Mouse (Mus musculus): ENCODE measurements at regions not wholly inside any gene's neighbourhood (a gene's known extent, or its start where the extent isn't known, plus 50 kb on each side); places are given as distances from the start of the nearest gene placed in this dataset.

DNA sequence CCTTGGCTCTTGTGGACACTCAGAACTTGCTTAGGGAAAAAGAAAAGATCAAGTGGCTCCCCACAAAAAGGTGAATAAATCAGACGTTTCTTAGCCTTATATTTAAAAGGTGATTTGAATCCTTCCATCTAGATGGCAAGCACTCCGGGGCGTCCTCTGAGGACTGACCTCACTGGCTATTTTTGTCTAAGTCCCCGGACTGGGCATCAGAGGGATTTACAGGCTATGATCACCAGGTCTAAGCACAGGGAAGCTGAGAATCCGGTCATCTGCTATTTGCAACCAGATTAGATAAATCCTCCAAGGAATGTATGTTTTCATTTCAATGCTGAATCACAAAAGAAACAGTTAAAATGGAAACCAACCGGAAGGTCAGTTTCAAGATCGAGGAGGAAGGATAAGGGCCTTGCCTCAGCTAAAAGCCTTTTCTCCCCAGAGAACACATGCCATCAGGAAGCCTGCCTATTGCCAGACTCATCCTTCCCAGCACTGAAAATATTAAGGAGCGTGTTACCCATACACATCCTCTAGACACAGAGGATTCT is 342.1 kb downstream of the Lpin1 start:
- no peak for DNase-seq (ENCODE audit: low read depth, low spot score)

DNA sequence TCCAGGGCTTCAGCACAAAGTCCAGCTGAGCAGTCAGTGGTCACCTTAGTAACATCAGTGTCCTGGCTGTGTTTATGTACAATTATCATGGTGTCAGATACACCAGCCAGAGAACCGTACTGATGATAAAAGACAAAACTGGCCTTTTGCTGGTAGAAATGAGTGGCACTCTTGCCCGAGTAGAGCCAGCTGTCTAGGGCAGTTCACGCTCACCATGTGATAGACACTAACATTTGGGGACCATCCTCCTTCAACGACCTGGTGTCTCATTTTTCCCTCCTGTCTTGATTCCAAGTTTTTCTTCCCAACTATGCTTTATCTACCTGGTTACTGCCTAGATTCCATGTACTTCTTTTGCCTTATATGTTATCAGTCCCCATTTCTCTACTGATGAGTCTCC is 349.3 kb downstream of the Lpin1 start:
- DNase-seq (ENCODE audit: low read depth, low spot score), result no peak

DNA sequence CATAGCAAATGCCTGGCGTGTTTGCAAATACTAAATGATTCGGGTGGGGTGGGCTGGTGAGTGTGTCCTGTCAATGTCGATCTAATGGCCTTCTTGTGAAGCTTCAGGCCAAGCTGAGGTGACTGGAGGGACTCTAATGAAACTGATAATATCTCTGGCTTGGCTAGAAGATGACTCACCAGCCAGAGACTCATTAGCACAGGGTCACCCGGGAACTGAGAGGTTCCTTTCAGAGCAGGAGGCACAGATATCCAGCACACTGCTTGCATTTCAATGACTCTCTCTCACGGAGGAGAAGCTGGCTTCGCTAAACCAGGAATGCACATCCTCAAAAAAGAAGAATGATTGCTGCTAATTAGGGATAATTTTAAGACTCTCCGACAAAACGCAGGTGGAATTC is 349.8 kb downstream of the Lpin1 start:
- DNase-seq (ENCODE audit: low read depth, low spot score), result no peak

DNA sequence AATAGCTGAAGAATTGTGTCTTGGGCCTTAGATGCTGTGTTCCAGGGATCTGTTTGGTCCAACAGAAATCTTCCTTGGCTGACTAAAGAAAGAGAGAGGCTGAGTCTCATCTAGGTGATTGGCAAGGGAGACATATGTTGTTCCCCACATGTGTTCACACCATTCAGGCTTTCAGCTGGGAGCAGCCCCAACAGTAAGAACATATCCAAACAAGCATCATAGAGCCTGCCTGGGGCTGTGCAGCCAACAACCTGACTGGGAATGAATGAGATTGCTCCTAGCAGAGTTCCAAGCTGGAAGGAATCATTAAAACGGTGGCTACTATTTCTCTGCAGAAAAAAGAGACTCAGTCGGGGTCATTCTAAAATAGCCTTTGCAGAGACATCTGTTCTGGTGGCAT is 350.3 kb downstream of the Lpin1 start:
- DNase-seq (ENCODE audit: low read depth, low spot score), result no peak

DNA sequence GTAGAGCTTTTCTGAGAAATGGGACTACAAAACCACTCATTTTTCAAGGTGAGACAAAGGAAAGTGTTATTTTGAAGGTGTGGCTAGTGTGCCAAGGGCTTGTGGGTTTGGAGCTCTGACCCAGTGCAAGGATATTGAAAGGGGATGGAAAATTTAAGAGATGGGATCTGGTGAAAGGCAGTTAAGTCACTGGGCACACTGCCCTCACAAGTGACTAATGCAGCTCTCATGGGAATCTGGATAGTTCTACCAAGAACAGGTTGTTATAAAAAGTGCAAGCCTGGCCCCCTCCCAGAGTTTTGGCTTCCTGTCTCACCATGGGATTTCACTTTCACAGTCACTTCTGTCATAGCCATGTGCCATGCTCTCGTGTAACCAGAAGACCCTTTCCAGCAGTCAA is 360.1 kb downstream of the Lpin1 start:
- no peak for DNase-seq (ENCODE audit: low read depth, low spot score)

DNA sequence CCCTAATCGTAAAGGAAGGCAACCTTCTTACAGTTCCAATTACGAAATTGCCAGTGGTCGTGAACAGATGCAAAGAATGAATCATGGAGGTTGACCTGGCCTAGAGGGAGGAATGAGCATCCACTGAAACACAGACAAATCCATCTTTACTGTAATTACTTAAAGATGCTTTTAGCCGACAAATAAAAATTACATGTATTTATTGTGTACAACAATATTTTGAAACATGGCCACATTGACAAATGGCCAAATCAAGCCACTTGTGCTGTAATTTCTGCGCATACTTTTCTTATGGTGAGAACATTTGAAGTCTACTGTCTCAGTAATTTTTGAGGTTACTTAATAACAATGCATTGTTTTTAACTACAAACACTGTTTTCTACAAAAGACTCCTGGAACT is 360.7 kb downstream of the Lpin1 start:
- no peak for DNase-seq (ENCODE audit: low read depth, low spot score)

DNA sequence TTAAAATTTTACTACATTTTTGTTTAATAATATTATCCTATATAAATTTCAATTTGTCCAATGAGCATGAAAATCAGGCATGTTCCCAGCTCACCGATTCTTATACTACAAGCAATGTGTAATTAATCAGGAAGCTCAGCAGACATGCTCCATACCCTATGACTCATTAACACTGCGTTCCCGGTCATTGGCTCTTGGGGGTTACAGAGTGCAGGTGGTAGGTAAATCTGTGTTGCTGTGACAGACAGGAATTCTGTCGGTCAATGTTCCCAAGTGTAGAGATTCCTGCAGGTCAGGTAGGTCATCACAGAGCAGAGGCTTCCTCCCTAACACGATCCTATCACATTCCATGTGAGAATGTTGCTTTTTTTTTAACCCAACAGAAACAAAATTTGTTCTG is 371.0 kb downstream of the Lpin1 start:
- no peak for DNase-seq (ENCODE audit: low read depth, low spot score)

DNA sequence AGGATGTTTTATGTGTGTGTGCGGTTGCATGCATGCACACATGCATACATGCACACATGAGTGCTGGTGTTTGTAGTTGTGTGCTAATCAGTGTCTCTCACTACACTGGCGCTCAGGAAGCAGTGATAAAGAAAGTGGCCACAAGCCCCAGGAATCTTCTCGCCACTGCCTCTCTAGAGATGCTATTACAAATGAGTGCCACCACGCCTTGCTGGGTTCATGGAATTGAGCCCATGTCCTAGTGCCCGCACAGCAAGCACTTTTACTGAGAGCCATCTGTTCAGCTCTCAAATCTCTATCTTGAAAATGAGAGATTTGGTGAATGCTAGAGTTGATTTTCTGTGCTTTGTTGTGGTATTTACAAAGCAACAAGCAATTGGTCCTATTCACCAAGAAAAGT is 373.3 kb downstream of the Lpin1 start:
- DNase-seq (ENCODE audit: low read depth, low spot score), result no peak

DNA sequence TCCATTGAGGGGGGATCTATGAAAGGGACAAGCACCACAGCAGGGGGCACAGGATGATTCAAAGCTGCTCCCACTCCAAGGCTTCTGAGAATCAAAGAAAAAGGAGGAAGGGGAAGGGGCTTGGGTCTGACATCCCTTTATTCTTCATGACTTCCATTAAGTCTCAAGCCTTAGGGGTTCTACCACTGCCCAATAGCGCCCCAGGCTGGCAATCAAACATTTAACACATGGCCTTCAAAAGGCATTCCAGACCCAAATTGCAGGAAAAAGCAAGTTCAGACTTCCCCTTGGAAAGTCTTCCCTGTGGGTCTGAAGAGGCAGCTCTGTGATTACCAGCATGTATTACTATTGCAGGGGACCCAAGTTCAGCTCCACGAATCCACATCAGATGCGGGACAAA is 377.2 kb downstream of the Lpin1 start:
- no peak for DNase-seq (ENCODE audit: low read depth, low spot score)

DNA sequence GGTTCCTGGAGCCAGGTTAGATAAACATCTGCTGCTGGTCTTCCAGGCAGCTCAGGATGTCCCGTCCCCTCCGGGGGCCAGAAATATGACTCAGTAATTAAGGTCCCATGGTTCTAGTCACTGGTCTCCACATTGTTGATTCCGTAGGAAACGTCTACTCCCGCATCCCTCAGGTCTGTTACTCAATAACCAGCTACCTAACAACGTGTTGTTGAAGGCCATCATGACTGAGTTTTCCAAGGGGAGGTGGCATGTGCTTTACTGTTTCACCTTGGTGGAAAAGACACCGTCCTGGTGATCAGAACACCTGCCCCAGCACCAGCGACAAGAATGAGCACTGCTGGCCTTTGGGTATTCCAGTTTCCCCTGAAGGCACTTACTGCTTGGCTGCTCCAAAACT is 377.9 kb downstream of the Lpin1 start:
- no peak for DNase-seq (ENCODE audit: low read depth, low spot score)

DNA sequence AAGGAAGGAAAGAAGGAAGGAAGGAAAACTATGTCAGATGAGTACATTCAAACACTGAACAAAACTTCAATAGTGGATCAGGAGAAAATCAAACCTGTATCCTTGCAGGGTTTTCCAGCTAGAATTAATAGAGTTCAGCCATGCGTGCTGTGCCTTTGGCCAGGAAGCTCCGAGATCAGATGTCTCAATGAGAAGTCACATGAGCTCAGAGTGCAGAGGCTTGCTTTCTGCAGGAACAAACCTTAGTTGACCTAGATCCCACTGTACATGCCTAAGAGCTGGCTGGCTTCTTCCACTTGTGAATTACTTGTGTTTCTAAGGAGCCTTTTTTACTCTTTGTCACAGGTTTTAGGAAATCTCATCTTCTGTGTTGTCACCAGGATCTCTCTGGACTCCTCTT is 378.7 kb downstream of the Lpin1 start:
- no peak for DNase-seq (ENCODE audit: low read depth, low spot score)

DNA sequence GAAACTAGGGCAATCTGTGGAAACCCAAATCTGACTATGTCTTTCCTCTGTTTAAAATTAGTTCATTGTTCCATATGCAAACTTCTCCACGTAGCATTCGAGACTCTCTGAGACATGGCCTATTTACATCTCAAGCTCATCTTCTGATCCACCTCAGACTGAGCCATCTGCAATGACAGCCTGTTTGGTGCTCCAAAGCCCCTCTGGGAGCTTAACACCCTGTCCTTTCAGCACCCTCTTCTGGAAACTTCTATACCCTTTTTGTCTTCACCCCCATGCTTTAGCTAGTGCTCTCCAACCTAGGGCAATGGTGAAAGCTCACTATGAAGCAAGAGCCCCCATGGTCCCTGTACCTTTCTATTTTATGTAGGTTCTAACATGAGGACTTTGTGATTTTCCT is 379.7 kb downstream of the Lpin1 start:
- DNase-seq (ENCODE audit: low read depth, low spot score), result no peak

DNA sequence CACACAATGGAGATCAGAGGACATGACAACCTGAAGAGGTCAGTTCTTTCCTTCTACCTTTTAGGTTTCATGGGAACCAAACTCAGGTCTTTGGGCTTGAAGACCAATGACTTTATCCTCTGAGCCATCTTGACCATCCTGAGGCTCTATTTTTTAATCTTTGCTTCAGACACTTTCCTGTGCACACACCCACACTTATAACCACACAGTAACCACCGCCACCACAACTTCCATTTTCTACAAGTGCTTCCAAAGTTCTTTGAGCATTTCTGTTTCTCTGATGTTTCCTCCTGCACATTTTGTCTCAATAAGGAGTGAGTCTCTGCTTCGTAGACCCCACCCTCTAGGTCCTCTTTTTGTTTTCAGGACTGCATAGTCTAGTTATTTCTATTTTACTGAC is 385.3 kb downstream of the Lpin1 start:
- DNase-seq (ENCODE audit: low read depth, low spot score), result no peak

DNA sequence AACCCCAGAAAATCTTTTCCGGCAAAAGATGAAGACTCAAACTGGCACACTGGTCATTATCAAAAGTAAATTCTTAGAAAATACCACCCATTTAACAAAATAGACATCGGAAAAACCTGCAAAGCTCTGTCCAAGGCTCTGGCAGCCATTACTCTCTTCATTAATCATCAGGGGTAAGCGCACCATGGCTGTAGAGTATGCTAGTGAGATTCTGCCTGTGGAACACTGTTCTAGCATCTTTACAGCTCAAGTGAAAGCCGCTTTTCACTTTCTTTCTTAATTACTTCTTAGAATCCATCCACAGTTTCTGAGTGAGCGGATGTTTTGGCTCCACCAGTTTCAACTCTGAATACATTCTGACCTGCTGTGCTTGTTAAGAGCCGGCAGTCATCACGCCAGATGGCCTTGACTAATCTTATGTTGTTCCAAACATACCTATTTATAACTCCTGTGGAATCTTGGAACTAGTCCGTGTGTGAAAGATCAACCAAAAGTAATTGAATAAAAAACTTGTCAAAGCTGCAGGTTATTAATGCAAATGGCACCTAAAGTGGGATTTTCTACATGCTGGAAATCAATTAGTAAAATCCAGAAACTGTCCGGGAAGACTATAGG is 387.8 kb downstream of the Lpin1 start:
- peak; percentile 24 for DNase-seq (ENCODE audit: low read depth, low spot score)

DNA sequence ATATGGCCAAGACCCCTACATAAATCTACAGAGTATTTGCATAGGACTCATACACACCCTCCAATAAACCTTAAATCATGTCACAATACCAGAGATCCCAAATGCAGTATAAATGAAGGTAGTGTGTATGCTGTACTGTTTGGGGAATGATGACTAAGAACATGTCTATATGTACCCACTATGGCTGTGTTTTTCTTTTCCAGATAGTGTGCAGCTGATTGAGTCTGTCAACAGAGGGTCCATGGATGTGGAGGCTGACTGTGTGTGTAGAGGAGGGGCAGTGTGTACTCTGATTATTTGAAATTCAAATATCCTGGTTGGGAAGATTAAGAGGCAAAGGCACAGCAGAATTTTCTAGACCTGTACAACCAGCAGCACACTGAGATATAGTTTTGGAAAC is 388.6 kb downstream of the Lpin1 start:
- no peak for DNase-seq (ENCODE audit: low read depth, low spot score)

DNA sequence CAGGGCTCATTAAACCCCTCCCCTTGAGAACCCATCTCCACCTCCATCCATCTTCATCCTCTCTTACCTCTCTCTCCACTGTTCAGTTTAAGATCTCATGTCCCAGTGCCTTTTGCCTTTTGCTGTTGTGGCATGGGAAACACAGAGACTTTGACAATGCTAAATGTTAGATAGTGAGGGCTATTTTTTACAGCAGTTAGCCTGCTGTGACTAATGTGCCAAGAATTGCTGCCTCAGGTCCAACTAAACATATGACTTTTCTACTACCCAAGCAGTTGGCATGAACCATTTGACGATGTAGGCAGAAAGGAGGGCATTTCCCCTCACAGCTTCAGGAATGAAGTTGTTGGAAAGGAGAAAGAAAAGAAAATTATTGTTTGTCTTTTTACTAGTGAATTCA is 389.6 kb downstream of the Lpin1 start:
- DNase-seq (ENCODE audit: low read depth, low spot score), result no peak

DNA sequence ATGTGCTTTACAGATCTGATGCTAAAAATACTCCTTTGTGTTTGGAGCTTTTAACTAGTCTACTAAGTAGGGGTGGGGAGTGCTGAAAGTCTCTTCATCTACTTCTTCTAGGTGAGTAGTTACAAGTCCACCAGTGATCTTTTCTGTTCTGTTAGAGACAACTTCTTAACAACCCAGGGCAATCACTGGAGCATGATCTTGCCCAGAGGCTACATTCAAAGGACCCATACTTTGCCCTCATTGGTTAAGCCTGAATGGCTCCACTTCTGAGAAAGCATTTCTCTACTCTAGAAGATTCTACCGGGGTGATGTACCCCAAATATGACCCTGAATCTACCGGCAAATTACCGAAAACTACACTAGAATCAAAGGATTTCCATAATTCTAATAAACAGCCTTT is 390.2 kb downstream of the Lpin1 start:
- DNase-seq (ENCODE audit: low read depth, low spot score), result no peak

DNA sequence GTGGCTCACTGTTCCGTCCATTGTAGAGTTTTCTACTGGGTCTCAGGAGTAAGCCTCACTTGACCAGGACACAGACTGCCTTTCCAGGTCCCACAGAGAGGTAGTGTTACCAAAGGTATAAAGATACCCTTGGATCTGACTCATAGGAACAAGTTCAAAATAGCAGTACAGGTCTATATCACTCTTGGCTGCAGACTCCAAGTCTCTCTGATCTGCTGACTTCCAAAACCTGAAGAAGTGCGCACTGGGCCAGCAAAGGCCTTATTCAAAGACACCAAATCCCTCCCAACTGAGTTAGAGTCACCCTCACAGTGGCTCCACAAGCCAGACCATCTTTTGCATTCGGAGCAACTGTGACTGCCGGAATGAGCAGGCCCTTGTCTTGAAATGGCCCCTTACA is 391.9 kb downstream of the Lpin1 start:
- no peak for DNase-seq (ENCODE audit: low read depth, low spot score)

DNA sequence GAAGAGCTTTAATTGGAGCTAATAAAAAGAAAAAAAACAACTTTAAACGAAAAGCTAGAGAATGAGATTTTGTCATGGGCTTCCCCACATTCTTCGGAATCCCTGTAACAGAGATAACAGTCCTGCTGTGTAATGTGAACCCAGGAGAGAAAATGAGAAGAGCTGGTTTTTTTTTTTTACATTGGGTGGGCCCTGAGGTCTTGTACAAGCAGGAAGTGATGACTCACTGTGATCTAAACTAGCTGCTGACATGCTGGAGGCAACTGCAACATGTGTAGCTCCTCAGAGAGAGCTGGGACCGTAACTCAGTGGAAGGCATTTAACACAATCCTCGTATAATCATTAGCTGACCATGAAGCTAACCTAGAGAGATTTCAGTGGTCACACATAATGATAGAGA is 393.8 kb upstream of the Trib2 start:
- DNase-seq (ENCODE audit: low read depth, low spot score), result no peak

DNA sequence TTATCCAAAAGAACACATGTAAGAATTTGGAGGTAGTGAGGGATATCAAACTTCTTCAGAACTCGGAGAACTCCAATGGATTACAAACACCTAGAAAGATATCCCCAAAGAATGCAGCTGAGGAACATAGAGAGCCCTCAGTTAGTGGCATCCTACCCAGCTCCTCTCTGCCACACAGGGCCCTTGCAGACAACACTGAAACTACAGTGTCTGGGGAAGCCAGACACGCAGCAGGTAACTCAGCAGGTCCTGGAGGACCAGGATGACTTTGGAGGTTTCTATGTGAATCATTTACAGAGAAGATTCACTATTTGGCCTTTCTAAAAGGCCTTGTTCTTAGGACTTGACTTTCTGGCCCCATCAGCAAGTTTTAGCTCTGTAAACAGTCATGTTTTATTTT is 393.4 kb upstream of the Trib2 start:
- DNase-seq (ENCODE audit: low read depth, low spot score), result no peak

DNA sequence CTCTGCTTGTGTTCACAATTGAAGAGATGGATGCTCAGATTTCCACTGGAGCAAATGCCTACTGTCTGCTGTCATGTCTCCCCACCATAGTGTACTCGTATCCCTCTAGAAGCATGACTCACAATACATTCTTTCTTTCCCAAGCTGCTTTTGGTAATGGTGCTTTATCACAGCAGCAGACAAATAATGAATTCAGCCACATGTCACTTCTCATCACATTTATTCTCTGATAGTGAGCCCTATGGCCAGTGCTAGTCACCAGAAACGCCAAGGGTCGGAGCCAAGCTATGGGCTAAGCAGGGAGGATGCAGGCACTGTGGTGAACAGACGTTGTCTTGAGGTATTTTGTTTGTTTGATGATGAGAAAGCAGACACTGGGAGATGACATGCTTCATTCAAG is 388.2 kb upstream of the Trib2 start:
- DNase-seq (ENCODE audit: low read depth, low spot score), result no peak

DNA sequence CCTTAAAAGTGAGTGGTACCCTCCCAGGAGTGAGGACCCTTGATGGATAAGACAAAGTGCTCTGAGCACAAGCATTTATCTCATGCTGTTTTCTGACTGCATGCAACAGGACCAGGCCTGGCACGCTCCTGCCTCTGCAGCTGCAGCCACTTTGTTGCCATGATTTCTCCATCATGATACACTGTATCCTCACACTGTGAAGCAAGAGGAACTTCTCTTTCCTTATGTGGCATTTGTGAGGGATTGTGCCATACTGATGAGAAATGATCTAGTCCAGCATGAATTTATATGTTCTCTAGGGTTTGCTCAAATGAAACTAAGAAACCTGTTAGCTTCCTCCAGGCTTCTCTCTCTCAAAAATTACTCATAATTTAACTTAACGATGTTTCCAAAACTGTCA is 380.2 kb upstream of the Trib2 start:
- no peak for DNase-seq (ENCODE audit: low read depth, low spot score)

DNA sequence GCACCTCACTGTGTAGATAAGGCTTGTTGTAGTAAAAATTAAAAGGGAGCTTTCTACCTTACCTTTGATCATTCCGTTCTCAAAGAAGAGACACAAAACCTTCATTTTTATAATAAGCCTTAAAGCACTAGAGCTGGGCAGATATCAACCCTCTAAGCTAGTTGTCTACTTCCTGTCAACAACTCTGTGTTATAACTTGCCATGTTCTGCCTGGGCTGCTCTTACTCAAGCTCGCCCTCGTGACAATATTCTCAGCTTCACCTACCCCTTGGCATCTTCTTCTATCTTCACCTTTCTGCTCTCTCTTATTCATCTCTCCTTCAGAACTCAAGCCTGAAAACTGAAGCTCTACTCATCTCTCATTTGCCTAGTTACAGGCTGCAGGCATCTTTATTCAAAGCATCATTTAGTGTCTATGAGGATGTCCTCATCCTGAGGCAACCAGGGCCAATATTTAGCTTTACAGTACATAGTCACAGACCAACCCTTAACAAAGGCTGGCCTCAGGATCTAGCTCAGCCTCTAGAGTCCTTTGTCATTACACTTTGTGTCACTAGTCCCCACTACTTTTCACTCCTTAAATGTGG is 375.2 kb upstream of the Trib2 start:
- no peak for DNase-seq (ENCODE audit: low read depth, low spot score)

DNA sequence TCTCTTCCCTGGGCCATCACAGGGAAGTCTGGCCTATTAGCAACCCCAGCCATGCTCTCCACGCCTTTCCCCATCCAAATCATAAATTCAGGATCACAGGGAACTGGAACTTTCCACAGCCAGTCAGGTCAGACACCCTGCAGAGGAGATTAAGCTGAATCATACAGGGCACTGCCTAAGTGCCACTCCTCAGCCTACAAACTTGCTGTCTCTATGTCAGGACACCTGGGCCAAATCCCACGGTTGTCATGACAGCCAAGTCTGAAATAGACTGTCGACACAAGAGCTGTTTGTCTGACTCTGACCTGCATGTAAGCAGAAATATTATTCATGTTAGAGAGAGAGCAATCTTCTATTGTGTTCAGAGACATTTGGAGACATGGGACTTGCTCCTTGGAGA is 374.0 kb upstream of the Trib2 start:
- no peak for DNase-seq (ENCODE audit: low read depth, low spot score)

All from brain, embryonic 18.5 days (tissue).